In the genomic region with DNA sequence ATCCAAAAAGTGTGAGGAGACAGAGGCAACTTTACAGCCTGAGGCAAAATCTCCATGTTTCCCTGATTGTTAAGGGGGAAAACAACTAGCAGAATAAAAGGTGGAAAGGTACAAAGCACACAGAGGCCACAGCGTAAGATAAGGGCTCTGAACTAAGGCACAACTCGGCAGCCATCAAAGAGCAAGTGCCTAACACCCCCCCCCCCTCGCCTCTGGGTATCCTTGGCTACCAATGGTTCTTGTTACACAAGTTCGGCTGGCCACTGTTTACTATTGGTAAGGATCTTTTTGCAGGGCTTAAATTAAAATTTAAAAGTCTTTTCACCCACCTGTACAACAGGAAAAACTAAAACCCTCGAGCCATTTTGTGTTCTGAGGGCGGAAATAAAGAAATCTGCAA, we compare ENCODE assay signal across 8 mouse cellular contexts. TPM values are rescaled to one million over a fixed set of nuclear protein-coding genes. Genes with fewer than 3 reads are reported as not detected.
DNase-seq lines count a peak whose midpoint lies in the region; ATAC-seq and TF ChIP-seq lines count a peak whose summit lies in the region.

No protein-coding gene starts in this region.

- no peak for DNase-seq in heart, adult 2 months
- DNase-seq in heart, adult 9 months (ENCODE audit: low spot score in 2 of 2), result no peak
- DNase-seq in liver, embryonic 14.5 days (ENCODE audit: low read depth in 3 of 3, low spot score in 3 of 3), result no peak
- DNase-seq in cerebellum, postnatal 14 days, result no peak
- DNase-seq in left cerebral cortex, adult 9 months (ENCODE audit: low spot score in 2 of 2), result no peak
- no peak for DNase-seq in thymus, postnatal 0 days (ENCODE audit: low spot score)

- no peak for TF ChIP-seq POLR2A in heart, adult 2 months (IDR thresholded peaks at IDR 0.05; ENCODE audit: insufficient read depth, low read depth, low read length)

- peak overlapping the region; percentile 67 for H3K4me2 ChIP-seq in forebrain, embryonic 12.5 days
- peak overlapping the region; percentile 66 for H3K4me2 ChIP-seq in liver, embryonic 14.5 days (ENCODE audit: low read depth)

- 35% methylated on average over 6 of the region's 6 CpGs for WGBS in heart, adult 2 months
- WGBS in forebrain, embryonic 12.5 days, result 24% methylated on average over 6 of the region's 6 CpGs
- 20% methylated on average over 6 of the region's 6 CpGs for WGBS in liver, embryonic 14.5 days (ENCODE audit: insufficient replicate concordance)

- no peak overlapping the region for H3K9ac ChIP-seq in heart, adult 2 months (ENCODE audit: low read depth, low read length)
- no peak overlapping the region for H3K9ac ChIP-seq in forebrain, embryonic 12.5 days
- H3K9ac ChIP-seq in liver, embryonic 14.5 days (replicated peaks), result no peak overlapping the region; the same call in 1 of the 2 replicates

- peaks cover 4% of the 10 kb centered on the region for H3K4me1 ChIP-seq in heart, adult 2 months (ENCODE audit: control insufficient read depth, insufficient read depth, low read length)
- peaks cover 9% of the 10 kb centered on the region; the same call in 1 of the 2 replicates for H3K4me1 ChIP-seq in forebrain, embryonic 12.5 days
- peaks cover 0 to 7% of the 10 kb centered on the region in 2 experiments; a peak in 2 of 4 replicates for H3K4me1 ChIP-seq in liver, embryonic 14.5 days (replicated peaks; ENCODE audit: control insufficient read depth in 2 of 2, insufficient read depth in 2 of 2, low read length in 1 of 2)

- peak overlapping the region; percentile 71; the same call in 1 of the 2 replicates for H3K4me3 ChIP-seq in heart, adult 2 months
- H3K4me3 ChIP-seq in forebrain, embryonic 12.5 days (replicated peaks), result 0 out of 2 replicates have a peak overlapping the region, but pooled peaks have one; percentile 13
- H3K4me3 ChIP-seq in liver, embryonic 14.5 days (ENCODE audit: insufficient read depth in 1 of 2, low read depth in 2 of 2, low read length in 2 of 2), result peak overlapping the region; percentile 13 to 62; a peak in 2 of 4 replicates

- TF ChIP-seq CTCF in heart, adult 2 months (IDR thresholded peaks at IDR 0.05), result no peak
- no peak for TF ChIP-seq CTCF in liver, embryonic 14.5 days (IDR thresholded peaks at IDR 0.05; ENCODE audit: low read depth)

- peaks cover 4% of the 10 kb centered on the region for H3K79me2 ChIP-seq in heart, adult 2 months (replicated peaks; ENCODE audit: control insufficient read depth, insufficient read depth, low read length)

- TF ChIP-seq EP300 in heart, adult 2 months (IDR thresholded peaks at IDR 0.05; ENCODE audit: insufficient read depth, low read depth, low read length), result no peak
- no peak for TF ChIP-seq EP300 in liver, embryonic 14.5 days (IDR thresholded peaks at IDR 0.05; ENCODE audit: low read depth)

- intact Hi-C loops in heart, adult 2 months (cut with DNase I), result loop anchor here (5.0 to 10.0 kb wide), 4 partner anchors 369 to 857 kb away; a partner anchor contains a TSS

- ATAC-seq in CD4-positive, CD25-positive, alpha-beta regulatory T cell, adult 4 months, result peak; percentile 2
- ATAC-seq in forebrain, embryonic 12.5 days (ENCODE audit: low FRiP score), result no peak
- no peak for ATAC-seq in liver, embryonic 14.5 days (ENCODE audit: insufficient read depth)

- H3K36me3 ChIP-seq in heart, adult 2 months (ENCODE audit: control insufficient read depth, insufficient read depth, low read length), result peaks cover 4% of the 10 kb centered on the region; the same call in 1 of the 2 replicates
- peaks cover 5% of the 10 kb centered on the region for H3K36me3 ChIP-seq in forebrain, embryonic 12.5 days (replicated peaks)
- H3K36me3 ChIP-seq in liver, embryonic 14.5 days (replicated peaks; ENCODE audit: control insufficient read depth, insufficient read depth, low read depth), result no peaks in the 10 kb centered on the region

- H3K27ac ChIP-seq in heart, adult 2 months, result no peak overlapping the region
- H3K27ac ChIP-seq in forebrain, embryonic 12.5 days, result no peak overlapping the region
- H3K27ac ChIP-seq in liver, embryonic 14.5 days, result no peak overlapping the region

- H3K27me3 ChIP-seq in heart, adult 2 months (ENCODE audit: control insufficient read depth, insufficient read depth, low read length), result no peaks in the 10 kb centered on the region
- peaks cover 11% of the 10 kb centered on the region; the same call in 1 of the 2 replicates for H3K27me3 ChIP-seq in forebrain, embryonic 12.5 days
- H3K27me3 ChIP-seq in liver, embryonic 14.5 days (ENCODE audit: control insufficient read depth, insufficient read depth, low read length), result no peaks in the 10 kb centered on the region

- H3K9me3 ChIP-seq in forebrain, embryonic 12.5 days, result no peaks in the 10 kb centered on the region
- no peaks in the 10 kb centered on the region for H3K9me3 ChIP-seq in liver, embryonic 14.5 days (ENCODE audit: control insufficient read depth, low read length)

RNA-seq across cellular contexts. Expression of a gene that starts 2.5 kb away (rescaled TPM):
- total RNA-seq in heart, adult 2 months (2021), result 1,000 to 10,000 TPM in 1 of 2 experiments, 100 to 1,000 TPM in 1; 973 to 1,220 TPM
- 465 and 602 TPM in 2 replicates for polyA plus RNA-seq in heart, adult 2 months (2012; rRNA removed)
- polyA plus RNA-seq in CD4-positive, CD25-positive, alpha-beta regulatory T cell, adult 4 months (2017; shearing (Covaris generic)), result 100 to 1,000 TPM; 170 to 198 TPM
- 93.7 and 96.5 TPM in 2 replicates for polyA plus RNA-seq in forebrain, embryonic 12.5 days (2016; fragmentation: Nextera tagmentation; extraction: Ambion mirVana)
- 21.2 and 34.8 TPM in 2 replicates for polyA plus RNA-seq in liver, embryonic 14.5 days (2012; rRNA removed)
- 51.2 and 53.4 TPM in 2 replicates for polyA plus RNA-seq in liver, embryonic 14.5 days (2014; fragmentation: Nextera tagmentation; extraction: Ambion mirVana)
- polyA plus RNA-seq in thymus, postnatal 0 days (2015; fragmentation: Nextera tagmentation; extraction: Ambion mirVana), result 120 and 121 TPM in 2 replicates

Comparison
In these comparisons a context has a peak if more than half of its experiments do, and no peak if none do; other contexts are left out.
1. H3K4me3 ChIP-seq: peak in every context shown above with its lines; median percentile 71 in heart, adult 2 months; 38 in liver, embryonic 14.5 days; 13 in forebrain, embryonic 12.5 days.